Mouse (Mus musculus) heart, embryonic 13.5 days (tissue): ENCODE results near the gene S100a3. TPM values are rescaled to one million over a fixed set of nuclear protein-coding genes. Genes with fewer than 3 reads are reported as not detected.

ENCODE experiments used
- ATAC-seq: fragments of 200-750 bp; cut with Nextera tagmentation; 2 replicates; pipeline ENCODE4 v1.8.0; 2017; ENCODE audit warnings: moderate TSS enrichment; ENCODE audit not compliant: insufficient number of reproducible peaks, low FRiP score, low TSS enrichment; ENCODE audit errors: extremely low read depth
- H3K27ac ChIP-seq: fragments of 300-500 bp; sonication (generic); replicated peaks from 2 replicates; pipeline ENCODE4 v1.5.1; 2015; ENCODE audit warnings: moderate library complexity, mild to moderate bottlenecking, inconsistent platforms
- H3K27me3 ChIP-seq: fragments of 300-500 bp; sonication (generic); replicated peaks from 2 replicates; pipeline ENCODE4 v1.6.1; 2015; ENCODE audit warnings: mild to moderate bottlenecking, inconsistent platforms
- H3K36me3 ChIP-seq: fragments of 300-500 bp; sonication (generic); 2 replicates; pipeline ENCODE4 v1.6.1; 2015; ENCODE audit warnings: mild to moderate bottlenecking, inconsistent platforms
- H3K4me1 ChIP-seq: fragments of 300-500 bp; sonication (generic); 2 replicates; pipeline ENCODE4 v1.6.1; 2015; ENCODE audit warnings: inconsistent platforms
- H3K4me2 ChIP-seq: fragments of 300-500 bp; sonication (generic); 2 replicates; pipeline ENCODE4 v1.6.1; 2015; ENCODE audit warnings: inconsistent platforms, mild to moderate bottlenecking, moderate library complexity
- H3K4me3 ChIP-seq: fragments of 300-500 bp; sonication (generic); 2 replicates; pipeline ENCODE4 v1.5.1; 2015; ENCODE audit warnings: moderate library complexity, mild to moderate bottlenecking, inconsistent platforms
- H3K9ac ChIP-seq: fragments of 300-500 bp; sonication (generic); 2 replicates; pipeline ENCODE4 v1.6.1; 2015; ENCODE audit warnings: inconsistent platforms, mild to moderate bottlenecking, moderate library complexity
- H3K9me3 ChIP-seq: fragments of 300-500 bp; sonication (generic); 2 replicates; pipeline ENCODE4 v1.6.1; 2016; ENCODE audit warnings: inconsistent platforms
- WGBS: fragments of 180-500 bp; shearing (Covaris S2); methylation state at CpG from one replicate; pipeline ENCODE4 v1.1.7; 2015; ENCODE audit warnings: mixed read lengths; 5-methylcytosine and 5-hydroxymethylcytosine counted together
- polyA plus RNA-seq: library from polyadenylated mRNA; unstranded; fragments of >200 nt; fragmentation: Nextera tagmentation; extraction: Ambion mirVana; gene quantifications from 2 replicates; pipeline ENCODE4 v1.2.1, GENCODE M21; 2015

Gene S100a3
- polyA plus RNA-seq, 1 experiment from 2014 or later, result 0.27 TPM

- Histone ChIP-seq H3K4me1 (peaks cover 13% of the 10 kb centered on the region), H3K27me3 (0 out of 2 replicates have a peak, but pooled peaks cover 13% of the 10 kb centered on the region), H3K9ac (peak within 1 kb of the TSS; percentile 66), H3K9me3 (no peaks in the 10 kb centered on the region), H3K4me2 (peak within 1 kb of the TSS; percentile 81), H3K27ac (no peak within 1 kb of the TSS), H3K36me3 (no peaks in the 10 kb centered on the region), H3K4me3 (peak within 1 kb of the TSS; percentile 48)
- WGBS, result under 1% methylated on average over 23 of the region's 23 CpGs
- ATAC-seq, result no peak
These were observed 52.4 kb downstream of the S100a3 start, which contains the start of gene S100a6 for GRCm38 (mm10) chr3:90612728-90613291. Gene S100a6 (plus strand): TSS chr3:90612882.

GRCm38 (mm10) chr3:90613461-90614147, 53.2 kb downstream of the S100a3 start:
- H3K9ac ChIP-seq, result peak overlapping the region; percentile 66; the same call in 1 of the 2 replicates
- H3K4me1 ChIP-seq, result peaks cover 13% of the 10 kb centered on the region
- peak overlapping the region; percentile 81 for H3K4me2 ChIP-seq
- whole genome bisulfite sequencing, result 58% methylated on average over 7 of the region's 7 CpGs
- H3K27ac ChIP-seq, result no peak overlapping the region
- no peak for ATAC-seq
- H3K4me3 ChIP-seq, result peak overlapping the region; percentile 48
- no peaks in the 10 kb centered on the region for H3K36me3 ChIP-seq
- 0 out of 2 replicates have a peak, but pooled peaks cover 9% of the 10 kb centered on the region for H3K27me3 ChIP-seq
- H3K9me3 ChIP-seq, result no peaks in the 10 kb centered on the region

GRCm38 (mm10) chr3:90614148-90614530, 53.8 kb downstream of the S100a3 start:
- no peak overlapping the region for H3K4me3 ChIP-seq
- peak overlapping the region; percentile 81; the same call in 1 of the 2 replicates for H3K4me2 ChIP-seq
- WGBS, result 74% methylated on average over 6 of the region's 6 CpGs

GRCm38 (mm10) chr3:90614611-90615251, 54.4 kb downstream of the S100a3 start:
- Histone ChIP-seq H3K36me3 (no peaks in the 10 kb centered on the region), H3K27ac (no peak overlapping the region), H3K4me3 (no peak overlapping the region), H3K9me3 (no peaks in the 10 kb centered on the region), H3K9ac (no peak overlapping the region), H3K27me3 (0 out of 2 replicates have a peak, but pooled peaks cover 9% of the 10 kb centered on the region), H3K4me2 (peak overlapping the region; percentile 36; the same call in 1 of the 2 replicates), H3K4me1 (peaks cover 13% of the 10 kb centered on the region)
- ATAC-seq, result no peak
- 71% methylated on average over 11 of the region's 11 CpGs for WGBS

More at GRCm38 (mm10) chr3:90614148-90614530, 53.8 kb downstream of the S100a3 start:
- Histone ChIP-seq H3K4me1 (peaks cover 13% of the 10 kb centered on the region), H3K27ac (no peak overlapping the region), H3K27me3 (0 out of 2 replicates have a peak, but pooled peaks cover 9% of the 10 kb centered on the region), H3K36me3 (no peaks in the 10 kb centered on the region), H3K9ac (no peak overlapping the region), H3K9me3 (no peaks in the 10 kb centered on the region)
- ATAC-seq, result no peak

DNA sequence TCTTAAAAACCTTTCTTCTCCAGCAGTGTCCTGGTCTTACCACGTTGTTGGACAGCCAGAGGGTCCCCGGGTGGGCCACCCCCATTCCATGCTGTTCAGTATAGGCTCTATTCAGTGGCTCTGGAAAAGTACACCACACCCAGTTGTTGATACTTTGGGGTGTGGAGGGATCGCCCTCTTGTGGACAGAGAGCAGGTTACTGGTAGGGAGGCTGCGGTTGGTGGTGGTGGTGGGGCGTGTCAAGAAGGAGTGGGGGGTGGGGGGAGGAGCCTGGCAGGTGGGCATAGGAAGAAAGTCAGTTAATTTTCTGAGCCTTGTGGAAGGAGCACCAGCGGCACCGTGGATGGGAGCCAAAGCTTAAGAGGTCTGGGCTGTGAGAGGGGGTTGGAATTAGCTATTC, 55.0 kb downstream of the S100a3 start:
- WGBS, result 7% methylated on average over 7 of the region's 7 CpGs
- no peak for ATAC-seq
- peaks cover 13% of the 10 kb centered on the region for H3K4me1 ChIP-seq
- H3K4me3 ChIP-seq, result no peak overlapping the region
- 0 out of 2 replicates have a peak, but pooled peaks cover 9% of the 10 kb centered on the region for H3K27me3 ChIP-seq
- no peak overlapping the region for H3K27ac ChIP-seq
- no peaks in the 10 kb centered on the region for H3K36me3 ChIP-seq
- no peaks in the 10 kb centered on the region for H3K9me3 ChIP-seq
- no peak overlapping the region for H3K9ac ChIP-seq
- peak overlapping the region; percentile 36 for H3K4me2 ChIP-seq

DNA sequence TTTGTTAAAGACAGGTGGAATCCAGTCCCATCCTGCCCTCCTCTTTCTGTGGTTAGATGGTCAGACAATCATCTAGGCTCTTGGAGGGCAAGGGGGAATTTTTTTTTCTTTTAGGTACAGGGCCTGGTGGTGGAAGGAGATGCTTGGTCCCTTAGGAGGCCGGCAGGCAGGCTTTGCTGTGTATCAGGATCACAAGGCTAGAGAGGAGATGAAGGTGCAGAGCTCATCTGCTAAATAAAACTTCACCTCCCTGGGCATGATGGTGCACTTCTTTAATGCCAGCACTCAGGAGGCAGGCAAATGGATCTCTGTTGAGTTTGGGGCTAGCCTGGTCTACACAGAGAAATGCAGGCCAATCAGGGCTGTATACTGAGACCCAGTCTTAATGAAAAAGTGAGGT, 55.5 kb downstream of the S100a3 start:
- ATAC-seq, result no peak
- H3K4me2 ChIP-seq, result peak overlapping the region; percentile 36; the same call in 1 of the 2 replicates
- H3K27me3 ChIP-seq, result 0 out of 2 replicates have a peak, but pooled peaks cover 9% of the 10 kb centered on the region

GRCm38 (mm10) chr3:90617586-90617985, 57.2 kb downstream of the S100a3 start:
- Histone ChIP-seq H3K9me3 (no peaks in the 10 kb centered on the region), H3K9ac (no peak overlapping the region), H3K4me2 (no peak overlapping the region), H3K4me1 (peaks cover 13% of the 10 kb centered on the region), H3K27ac (no peak overlapping the region), H3K36me3 (no peaks in the 10 kb centered on the region), H3K27me3 (0 out of 2 replicates have a peak, but pooled peaks cover 5% of the 10 kb centered on the region), H3K4me3 (no peak overlapping the region)
- no peak for ATAC-seq
- 6% methylated on average over 1 of the region's 1 CpGs for WGBS

More for the DNA sequence above, 55.5 kb downstream of the S100a3 start:
- Histone ChIP-seq H3K4me3 (no peak overlapping the region), H3K9me3 (no peaks in the 10 kb centered on the region), H3K36me3 (no peaks in the 10 kb centered on the region), H3K9ac (no peak overlapping the region), H3K4me1 (peaks cover 13% of the 10 kb centered on the region), H3K27ac (no peak overlapping the region)
- WGBS, result 54% methylated on average over 1 of the region's 1 CpGs

DNA sequence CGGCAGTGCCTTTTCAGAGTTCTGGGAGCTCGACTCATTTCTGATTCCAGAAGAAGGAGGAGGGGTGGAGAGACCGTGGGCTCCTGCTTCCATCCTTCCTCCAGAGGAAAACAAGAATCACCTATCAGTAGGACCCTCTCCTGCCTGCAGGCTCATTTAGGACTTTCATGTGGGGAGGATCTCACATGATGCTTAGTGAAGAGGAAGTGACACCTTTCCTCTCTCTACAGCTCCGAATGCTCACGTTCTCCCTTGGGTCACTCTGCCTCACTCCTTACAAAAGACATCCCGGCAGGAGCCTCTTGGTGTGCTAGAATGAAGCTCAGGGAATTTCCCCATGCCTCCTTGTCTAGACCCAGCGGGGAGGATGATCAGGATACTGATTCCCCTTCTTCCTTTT, 61.2 kb downstream of the S100a3 start:
- peaks cover 16% of the 10 kb centered on the region for H3K4me1 ChIP-seq
- no peak for ATAC-seq

GRCm38 (mm10) chr3:90623435-90624071, 63.2 kb downstream of the S100a3 start:
- no peaks in the 10 kb centered on the region for H3K27me3 ChIP-seq
- H3K9ac ChIP-seq, result peak overlapping the region; percentile 33; the same call in 1 of the 2 replicates
- H3K9me3 ChIP-seq, result no peaks in the 10 kb centered on the region
- H3K27ac ChIP-seq, result no peak overlapping the region
- H3K36me3 ChIP-seq, result no peaks in the 10 kb centered on the region
- WGBS, result 24% methylated on average over 2 of the region's 2 CpGs
- H3K4me1 ChIP-seq, result peaks cover 16% of the 10 kb centered on the region
- H3K4me2 ChIP-seq, result no peak overlapping the region
- no peak for ATAC-seq
- H3K4me3 ChIP-seq, result no peak overlapping the region

More for the DNA sequence above, 61.2 kb downstream of the S100a3 start:
- no peak overlapping the region for H3K27ac ChIP-seq
- 39% methylated on average over 7 of the region's 7 CpGs for WGBS
- no peaks in the 10 kb centered on the region for H3K36me3 ChIP-seq
- H3K9me3 ChIP-seq, result no peaks in the 10 kb centered on the region
- H3K4me3 ChIP-seq, result no peak overlapping the region
- no peaks in the 10 kb centered on the region for H3K27me3 ChIP-seq
- H3K4me2 ChIP-seq, result no peak overlapping the region
- H3K9ac ChIP-seq, result no peak overlapping the region

DNA sequence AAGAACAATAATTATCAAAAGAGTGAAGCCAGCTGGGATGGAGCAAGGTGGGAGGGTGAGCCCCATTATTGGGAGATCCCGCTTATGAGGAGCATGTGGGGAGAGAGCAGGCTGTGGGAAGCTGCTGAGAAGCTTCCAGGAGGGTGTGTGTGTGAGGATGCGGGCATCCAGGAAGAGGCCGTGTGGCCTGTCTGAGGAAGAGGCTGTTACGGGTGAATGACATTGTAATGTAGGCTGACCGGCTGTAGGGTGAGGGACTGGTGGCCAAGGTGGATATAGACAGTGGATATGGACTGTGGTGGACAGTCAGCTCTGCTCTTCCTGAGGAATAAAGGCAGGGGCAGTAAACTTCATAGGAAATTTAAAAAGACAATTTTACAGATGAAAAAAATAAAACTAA, 65.1 kb downstream of the S100a3 start:
- Histone ChIP-seq H3K36me3 (no peaks in the 10 kb centered on the region), H3K4me1 (peaks cover 16% of the 10 kb centered on the region), H3K27ac (no peak overlapping the region), H3K4me2 (no peak overlapping the region), H3K9me3 (no peaks in the 10 kb centered on the region), H3K4me3 (no peak overlapping the region), H3K9ac (no peak overlapping the region), H3K27me3 (no peaks in the 10 kb centered on the region)
- no peak for ATAC-seq
- WGBS, result 73% methylated on average over 5 of the region's 5 CpGs
